Mouse (Mus musculus): ENCODE results near the gene Srrm1.
"Not testable (repeated sequence)": the region's sequence is repeated elsewhere in the genome, so short reads cannot be mapped to it uniquely, and the experiment has no call there.

GRCm38 (mm10) chr4:135280016-135280415 is 73.1 kb downstream of the Srrm1 start:
- TF ChIP-seq CTCF (IDR thresholded peaks at IDR 0.05; ENCODE audit: low read depth, low read length); POLR2A (IDR thresholded peaks at IDR 0.05; ENCODE audit: borderline replicate concordance, low read depth, low read length): not testable (repeated sequence)

Measured in bone marrow macrophage, adult 2 months (primary cell).